Comparison of ENCODE assay signal across 8 mouse cellular contexts in the genomic region with DNA sequence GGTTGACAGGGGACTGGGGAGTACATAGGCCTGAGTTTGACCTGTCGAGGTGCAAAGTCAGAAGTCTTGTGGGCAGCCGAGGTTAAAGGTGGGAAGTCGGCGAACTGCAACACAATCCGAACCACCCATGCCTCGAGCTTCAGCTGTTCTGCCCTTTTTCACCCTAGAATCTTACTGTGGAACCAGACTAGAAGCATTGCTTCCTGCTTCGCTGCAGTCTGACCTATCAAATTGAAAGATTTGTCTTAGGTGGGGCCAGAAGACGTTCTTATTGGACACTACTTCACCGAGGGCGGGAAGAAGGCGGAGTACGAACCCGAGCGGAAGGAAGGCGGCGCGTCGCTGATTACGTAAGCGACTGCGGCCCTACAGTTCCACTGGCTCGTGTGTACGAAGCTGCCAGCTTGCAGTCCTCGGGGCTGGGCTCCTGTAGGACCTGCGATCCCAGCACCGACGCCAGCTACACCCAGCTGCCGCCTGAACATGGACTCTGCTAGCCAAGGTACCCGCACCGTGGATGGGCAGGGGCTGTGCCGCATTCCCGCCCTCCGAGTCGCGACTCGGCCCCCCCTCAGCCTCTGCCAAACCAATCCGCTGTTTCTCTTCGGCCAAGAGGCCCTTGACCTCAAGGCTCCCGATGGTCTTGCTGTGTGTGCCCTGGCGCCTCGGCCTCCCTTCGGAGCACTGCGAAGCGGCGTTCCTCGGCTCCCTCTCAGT. TPM values are rescaled to one million over a fixed set of nuclear protein-coding genes. Genes with fewer than 3 reads are reported as not detected.
DNase-seq lines count a peak whose midpoint lies in the region; ATAC-seq lines count a peak whose summit lies in the region.

A gene (plus strand): TSS at position 312 of the 717 bp plus-strand sequence.

- peak within 1 kb of the TSS; percentile 90 for H3K9ac ChIP-seq in forebrain, embryonic 14.5 days (ENCODE audit: low read length)
- peak within 1 kb of the TSS; percentile 96 for H3K9ac ChIP-seq in neural tube, embryonic 15.5 days (replicated peaks)

- H3K4me3 ChIP-seq in forebrain, embryonic 14.5 days (ENCODE audit: low read depth, low read length): peak within 1 kb of the TSS; percentile 92
- peak within 1 kb of the TSS; percentile 92 for H3K4me3 ChIP-seq in neural tube, embryonic 15.5 days (replicated peaks)

- H3K27ac ChIP-seq in forebrain, embryonic 14.5 days (ENCODE audit: low read depth, low read length): peak within 1 kb of the TSS; percentile 86
- peak within 1 kb of the TSS; percentile 93 for H3K27ac ChIP-seq in neural tube, embryonic 15.5 days (replicated peaks)

- H3K36me3 ChIP-seq in forebrain, embryonic 14.5 days (ENCODE audit: control insufficient read depth, insufficient read depth, low read length): peaks cover 20% of the 10 kb centered on the region
- peaks cover 23% of the 10 kb centered on the region for H3K36me3 ChIP-seq in neural tube, embryonic 15.5 days

- peaks cover 7% of the 10 kb centered on the region for H3K4me1 ChIP-seq in forebrain, embryonic 14.5 days (ENCODE audit: control insufficient read depth, insufficient read depth, low read length)
- peaks cover 21% of the 10 kb centered on the region for H3K4me1 ChIP-seq in neural tube, embryonic 15.5 days

- no peaks in the 10 kb centered on the region for H3K27me3 ChIP-seq in forebrain, embryonic 14.5 days (replicated peaks; ENCODE audit: control insufficient read depth, insufficient read depth, low read length)
- H3K27me3 ChIP-seq in neural tube, embryonic 15.5 days (replicated peaks): no peaks in the 10 kb centered on the region

- no peaks in the 10 kb centered on the region for H3K9me3 ChIP-seq in forebrain, embryonic 14.5 days (replicated peaks; ENCODE audit: control insufficient read depth, low read length)
- no peaks in the 10 kb centered on the region for H3K9me3 ChIP-seq in neural tube, embryonic 15.5 days (replicated peaks)

- H3K4me2 ChIP-seq in forebrain, embryonic 14.5 days (ENCODE audit: low read length): peak within 1 kb of the TSS; percentile 69
- peak within 1 kb of the TSS; percentile 95 for H3K4me2 ChIP-seq in neural tube, embryonic 15.5 days

- ATAC-seq in forebrain, embryonic 14.5 days: peak; percentile 99
- ATAC-seq in neural tube, embryonic 15.5 days (ENCODE audit: low FRiP score): peak; percentile 99

- WGBS in forebrain, embryonic 14.5 days: under 1% methylated on average over 46 of the region's 46 CpGs
- WGBS in neural tube, embryonic 15.5 days: 0% methylated on average over 46 of the region's 46 CpGs

- intact Hi-C loops in heart, postnatal 14 days (cut with DNase I): loop anchor here (1.0 to 5.0 kb wide), 3 partner anchors 42 to 105 kb away; no protein-coding TSS in a partner anchor

- peak; percentile 98 for DNase-seq in ES-CJ7 (ENCODE audit: low read depth, low spot score)
- peak; percentile 92 for DNase-seq in cerebellum, adult 11 months
- DNase-seq in forebrain, embryonic 14.5 days (ENCODE audit: low spot score): peak; percentile 99
- DNase-seq in heart, postnatal 14 days: peak; percentile 89 to 92
- DNase-seq in layer of hippocampus, adult 11-12 months (ENCODE audit: low spot score): peak; percentile 94
- peak; percentile 94 to 95 for DNase-seq in lung, adult 18-20 months
- DNase-seq in testis, postnatal 14 days (ENCODE audit: low spot score): peak; percentile 95

RNA-seq across cellular contexts. Expression of the gene that starts here (rescaled TPM):
- polyA plus RNA-seq in forebrain, embryonic 14.5 days (2014; fragmentation: Nextera tagmentation; extraction: Ambion mirVana): 143 and 151 TPM in 2 replicates
- 10 to 100 TPM; 63.4 to 68.9 TPM for total RNA-seq in heart, postnatal 14 days (2021)
- polyA plus RNA-seq in neural tube, embryonic 15.5 days (2015; fragmentation: Nextera tagmentation; extraction: Ambion mirVana): 112 and 113 TPM in 2 replicates

Comparison
In these comparisons a context has a peak if more than half of its experiments do, and no peak if none do; other contexts are left out.
1. Peak in every context shown above with its lines: DNase-seq, ATAC-seq, H3K4me3 ChIP-seq and H3K27ac ChIP-seq.